Mouse (Mus musculus) bone marrow macrophage, adult 2 months (primary cell): ENCODE results near the gene Stpg3.

Experiments used
- CTCF ChIP-seq: IDR thresholded peaks from 2 replicates; pipeline ENCODE4 v1.5.1; 2012; ENCODE audit warnings: low read depth, mild to moderate bottlenecking, low read length, moderate library complexity
- POLR2A ChIP-seq: IDR thresholded peaks from 2 replicates; pipeline ENCODE4 v1.6.1; 2012; ENCODE audit warnings: mild to moderate bottlenecking, low read depth, low read length, borderline replicate concordance

- TF ChIP-seq CTCF (no peak), POLR2A (no peak)
These were observed 20.2 kb upstream of the Stpg3 start for GRCm38 (mm10) chr2:25234551-25235220.
